Comparison of ENCODE assay signal across 31 mouse cellular contexts in the genomic region with DNA sequence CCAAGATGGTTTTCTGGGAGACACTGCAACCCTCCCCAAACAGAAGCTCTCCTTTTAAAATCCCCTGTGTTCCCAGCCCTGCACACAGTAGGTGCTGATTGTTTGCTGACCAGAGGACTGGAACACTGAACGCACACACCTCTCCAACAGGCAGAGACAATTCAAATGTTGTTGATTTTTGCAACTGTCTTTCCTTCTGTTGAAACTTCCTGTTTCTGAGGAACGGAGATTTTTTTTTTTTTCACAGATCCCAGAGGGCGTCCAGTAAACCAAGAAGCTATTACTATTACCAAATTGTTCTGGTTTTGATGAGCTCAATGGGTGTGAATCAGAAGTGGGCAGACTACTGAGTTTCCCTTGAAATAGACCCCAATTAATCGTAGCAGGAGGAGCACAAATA. TPM values are rescaled to one million over a fixed set of nuclear protein-coding genes. Genes with fewer than 3 reads are reported as not detected.
DNase-seq lines count a peak whose midpoint lies in the region; ATAC-seq and TF ChIP-seq lines count a peak whose summit lies in the region.
"Had no signal": no experiment of that assay in that cellular context is flagged by ENCODE, and none has a peak within 500 bp of the region (broad histone marks: within the 10 kb centered on the region; RNA-seq: fewer than 3 reads in every experiment).

No protein-coding gene starts in this region.

- H3K4me1 ChIP-seq in MEL (ENCODE audit: control insufficient read depth in 1 of 2, insufficient read depth in 2 of 2, low read length in 2 of 2) = peaks cover 0 to 21% of the 10 kb centered on the region in 2 experiments; a peak in 2 of 4 replicates
- H3K4me1 ChIP-seq: forebrain, embryonic 12.5 days; forebrain, embryonic 15.5 days; hindbrain, embryonic 12.5 days; hindbrain, embryonic 15.5 days had no signal

- no peak overlapping the region for H3K27ac ChIP-seq in MEL (ENCODE audit: control insufficient read depth, low read depth, low read length)
- H3K27ac ChIP-seq: embryonic facial prominence, embryonic 10.5 days; embryonic facial prominence, embryonic 13.5 days; forebrain, embryonic 12.5 days; forebrain, embryonic 15.5 days; heart, embryonic 15.5 days; hindbrain, embryonic 12.5 days; hindbrain, embryonic 15.5 days; intestine, embryonic 15.5 days had no signal

- TF ChIP-seq CTCF in MEL (IDR thresholded peaks at IDR 0.05 in 2 of 3, conservative IDR thresholded peaks at IDR 0.05 in 1 of 3; ENCODE audit: control insufficient read depth in 1 of 3, insufficient read depth in 1 of 3, low read depth in 2 of 3, low read length in 3 of 3, poor library complexity in 1 of 3, severe bottlenecking in 1 of 3) = no peak

- DNase-seq in heart, adult 8-10 months (ENCODE audit: low spot score) = peak; percentile 17
- no peak for DNase-seq in heart, postnatal 14 days
- DNase-seq in 416B (ENCODE audit: low read depth) (peak; percentile 73), MEL (ENCODE audit: low read depth, low spot score) (peak; percentile 44)
- no peak for DNase-seq in thymus, postnatal 36 days
- DNase-seq in kidney, postnatal 25 days = no peak
- DNase-seq in T-cell, adult 2 months (ENCODE audit: low spot score) = no peak
- DNase-seq: adrenal gland, adult 8-10 months; adrenal gland, postnatal 25 days; cerebellum, adult 18-20 months; cerebellum, adult 9-10 months; cerebellum, postnatal 36 days; embryo, embryonic 11 days; gastrocnemius, postnatal 25 days; heart, postnatal 10 days; kidney, adult 11 months had no signal

- no peaks in the 10 kb centered on the region for H3K79me2 ChIP-seq in MEL (ENCODE audit: control insufficient read depth, insufficient read depth, low read length, poor library complexity)

- H3K9ac ChIP-seq in MEL (ENCODE audit: control insufficient read depth, low read depth, low read length, poor library complexity, severe bottlenecking) = no peak overlapping the region
- H3K9ac ChIP-seq: embryonic facial prominence, embryonic 13.5 days; forebrain, embryonic 12.5 days; forebrain, embryonic 15.5 days; heart, embryonic 12.5 days; heart, embryonic 15.5 days; hindbrain, embryonic 12.5 days; hindbrain, embryonic 15.5 days; intestine, embryonic 15.5 days had no signal

- H3K4me3 ChIP-seq in MEL (ENCODE audit: control insufficient read depth in 1 of 2, insufficient read depth in 1 of 2, low read depth in 2 of 2, low read length in 2 of 2) = no peak overlapping the region
- H3K4me3 ChIP-seq: embryonic facial prominence, embryonic 10.5 days; embryonic facial prominence, embryonic 13.5 days; erythroblast, embryonic 14.5 days; forebrain, embryonic 12.5 days; forebrain, embryonic 15.5 days; heart, embryonic 12.5 days; heart, embryonic 15.5 days; hindbrain, embryonic 12.5 days; hindbrain, embryonic 15.5 days; intestine, embryonic 15.5 days had no signal

- no peaks in the 10 kb centered on the region for H3K9me3 ChIP-seq in MEL (replicated peaks; ENCODE audit: insufficient read depth, low read length)
- H3K9me3 ChIP-seq: embryonic facial prominence, embryonic 10.5 days; embryonic facial prominence, embryonic 13.5 days; forebrain, embryonic 12.5 days; forebrain, embryonic 15.5 days; heart, embryonic 12.5 days; heart, embryonic 15.5 days; hindbrain, embryonic 12.5 days; hindbrain, embryonic 15.5 days; intestine, embryonic 15.5 days had no signal

- no peak for TF ChIP-seq EP300 in MEL (IDR thresholded peaks at IDR 0.05; ENCODE audit: low read depth in 1 of 2, low read length in 2 of 2)

- intact Hi-C loops in heart, postnatal 14 days (cut with DNase I) = loop anchor here (10.0 kb wide), 1 partner anchor 599 kb away; a partner anchor contains a TSS

- no peaks in the 10 kb centered on the region for H3K27me3 ChIP-seq in MEL (ENCODE audit: control insufficient read depth in 1 of 2, insufficient read depth in 2 of 2, low read length in 2 of 2)
- H3K27me3 ChIP-seq: embryonic facial prominence, embryonic 13.5 days; forebrain, embryonic 12.5 days; forebrain, embryonic 15.5 days; heart, embryonic 12.5 days; heart, embryonic 15.5 days; hindbrain, embryonic 12.5 days; hindbrain, embryonic 15.5 days; intestine, embryonic 15.5 days; Patski had no signal

- TF ChIP-seq RAD21 in MEL (IDR thresholded peaks at IDR 0.05; ENCODE audit: low read depth, low read length) = no peak

- peak; percentile 26 for ATAC-seq in granulocyte monocyte progenitor cell, adult 5-6 weeks (replicated peaks; ENCODE audit: poor library complexity, severe bottlenecking)
- ATAC-seq: CD4-positive, CD25-positive, alpha-beta regulatory T cell, adult 4 months; forebrain, embryonic 15.5 days; intestine, embryonic 15.5 days; Patski had no signal

- TF ChIP-seq POLR2A in MEL (IDR thresholded peaks at IDR 0.05; ENCODE audit: control insufficient read depth in 1 of 2, insufficient read depth in 1 of 2, low read depth in 1 of 2, low read length in 2 of 2, poor library complexity in 1 of 2) = no peak

- peaks cover 0 to 6% of the 10 kb centered on the region in 2 experiments; a peak in 1 of 4 replicates for H3K36me3 ChIP-seq in MEL (ENCODE audit: control insufficient read depth in 1 of 2, insufficient read depth in 2 of 2, low read length in 2 of 2)
- H3K36me3 ChIP-seq: embryonic facial prominence, embryonic 10.5 days; embryonic facial prominence, embryonic 13.5 days; forebrain, embryonic 12.5 days; forebrain, embryonic 15.5 days; heart, embryonic 12.5 days; heart, embryonic 15.5 days; hindbrain, embryonic 12.5 days; hindbrain, embryonic 15.5 days; intestine, embryonic 15.5 days had no signal

TF ChIP-seq in MEL, 35 proteins besides CTCF, POLR2A, EP300 and RAD21:
- TF ChIP-seq ELF1 (IDR thresholded peaks at IDR 0.05; ENCODE audit: low read depth, low read length) = peak; percentile 29; the same call in 1 of the 2 replicates
- TF ChIP-seq ZKSCAN1 (IDR thresholded peaks at IDR 0.05; ENCODE audit: low read depth, low read length) = peak; percentile 84
- TF ChIP-seq BHLHE40 (IDR thresholded peaks at IDR 0.05; ENCODE audit: borderline replicate concordance, low read depth, low read length) = no peak
- peak; percentile 93 for TF ChIP-seq ZNF384 (IDR thresholded peaks at IDR 0.05; ENCODE audit: low read depth, low read length)

RNA-seq across cellular contexts. Expression of a gene that starts 38.3 kb away (rescaled TPM):
- total RNA-seq in heart, adult 8-10 months (2022) = 1 to 10 TPM in 3 of 4 experiments, under 1 TPM in 1; 0.92 to 2.8 (median 1.7) TPM
- 1 to 10 TPM; 1.5 to 2.0 TPM for total RNA-seq in heart, postnatal 14 days (2021)
- total RNA-seq in MEL (2012; rRNA removed) = not detected in 2 replicates
- not detected for polyA plus RNA-seq in MEL (2012; ENCODE audit: insufficient read depth in 1 of 2, insufficient read length in 2 of 2, low read depth in 1 of 2, low replicate concordance in 2 of 2, missing spikeins in 1 of 2)
- not detected in 2 replicates for total RNA-seq in granulocyte monocyte progenitor cell, adult 5-6 weeks (2014; fragmentation: Nextera tagmentation)
- total RNA-seq in granulocyte monocyte progenitor cell, adult 5-6 weeks (2017) = not detected in 2 replicates
- total RNA-seq: adrenal gland, postnatal 25 days; hematopoietic stem cell, adult 5-6 weeks had no signal
- polyA plus RNA-seq: C2C12; CD4-positive, CD25-positive, alpha-beta regulatory T cell, adult 4 months; forebrain, embryonic 15.5 days; hindbrain, embryonic 15.5 days had no signal

RNA-seq across cellular contexts. Expression of a gene that starts 58.6 kb away (rescaled TPM):
- 10 to 100 TPM; 14.7 to 21.1 (median 18.8) TPM for total RNA-seq in heart, adult 8-10 months (2022)
- total RNA-seq in heart, postnatal 14 days (2021) = 10 to 100 TPM; 32.4 to 36.3 TPM
- total RNA-seq in MEL (2012; rRNA removed) = 3.3 and 3.8 TPM in 2 replicates
- 10 to 100 TPM; 12.0 to 22.1 TPM for polyA plus RNA-seq in MEL (2012; ENCODE audit: insufficient read depth in 1 of 2, insufficient read length in 2 of 2, low read depth in 1 of 2, low replicate concordance in 2 of 2, missing spikeins in 1 of 2)
- 23.4 and 24.7 TPM in 2 replicates for total RNA-seq in granulocyte monocyte progenitor cell, adult 5-6 weeks (2014; fragmentation: Nextera tagmentation)
- total RNA-seq in granulocyte monocyte progenitor cell, adult 5-6 weeks (2017) = 9.1 and 11.2 TPM in 2 replicates

Comparison
In these comparisons a context has a peak if more than half of its experiments do, and no peak if none do; other contexts are left out.
1. DNase-seq: peak in heart, adult 8-10 months (single experiment), 416B (single experiment) and MEL (single experiment); none in heart, postnatal 14 days (0 of 2), thymus, postnatal 36 days (0 of 2), kidney, postnatal 25 days (0 of 2) and T-cell, adult 2 months (single experiment).